Mouse (Mus musculus) heart, adult 11 months (tissue): ENCODE results near the gene Aldh3b1.

Experiments used
- DNase-seq: peaks from one replicate; pipeline ENCODE4 v3.0.0; 2022

Aldh3b1 gene

GRCm38 (mm10) chr19:3875045-3875444, 54.6 kb downstream of the Aldh3b1 start:
- no peak for DNase-seq

- DNase-seq: no peak
Observed at GRCm38 (mm10) chr19:3872373-3872772, 57.2 kb downstream of the Aldh3b1 start.

- DNase-seq: no peak
Observed at GRCm38 (mm10) chr19:3871468-3871867, 58.1 kb downstream of the Aldh3b1 start.

GRCm38 (mm10) chr19:3868290-3868689, 61.3 kb downstream of the Aldh3b1 start:
- no peak for DNase-seq

- no peak for DNase-seq
Observed at GRCm38 (mm10) chr19:3864960-3865359, 64.6 kb downstream of the Aldh3b1 start.
